Mouse (Mus musculus): ENCODE data around the gene Kif16b.

DNA sequence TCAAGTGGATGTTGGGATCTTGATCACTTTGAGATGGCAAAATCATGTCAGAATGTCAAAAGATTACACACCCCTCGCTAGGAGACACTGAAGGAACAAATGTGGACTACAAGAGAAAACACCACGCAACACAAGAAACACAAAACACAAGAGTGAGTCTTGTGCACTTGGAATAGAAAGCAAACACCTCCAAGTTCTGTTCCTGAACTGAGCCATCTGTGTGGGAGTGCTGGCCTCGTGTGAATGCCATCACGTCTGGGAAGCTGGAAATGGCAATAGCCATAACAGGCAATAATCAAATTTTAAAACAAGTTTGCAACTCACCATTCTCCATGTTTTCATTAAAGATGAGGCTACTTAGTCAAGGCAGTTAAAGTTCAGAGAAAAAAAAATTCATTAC lies 254.5 kb downstream of the Kif16b start:
- no peak for TF ChIP-seq POLR2A (IDR thresholded peaks at IDR 0.05; ENCODE audit: borderline replicate concordance, extremely low read depth, insufficient read depth, insufficient read length, poor library complexity, severe bottlenecking)
- no peak for TF ChIP-seq CTCF (IDR thresholded peaks at IDR 0.05; ENCODE audit: borderline replicate concordance, extremely low read depth, insufficient read depth, insufficient read length)

All from brain, embryonic 14.5 days (tissue).